8 mouse cellular contexts compared by ENCODE assay signal in genomic region chr6:66896921-66897645, GRCm38 (mm10). TPM values are rescaled to one million over a fixed set of nuclear protein-coding genes. Genes with fewer than 3 reads are reported as not detected.
DNase-seq lines count a peak whose midpoint lies in the region; ATAC-seq lines count a peak whose summit lies in the region.

No protein-coding gene starts in this region.

- no peaks in the 10 kb centered on the region; the same call in 1 of the 2 replicates for H3K27me3 ChIP-seq in hindbrain, embryonic 12.5 days
- H3K27me3 ChIP-seq in limb, embryonic 13.5 days = no peaks in the 10 kb centered on the region
- H3K27me3 ChIP-seq in midbrain, embryonic 12.5 days = peaks cover 12% of the 10 kb centered on the region

- peak; percentile 63 for ATAC-seq in erythroid progenitor cell, adult 5-6 weeks (replicated peaks; ENCODE audit: low FRiP score, poor library complexity, severe bottlenecking)
- no peak for ATAC-seq in hindbrain, embryonic 12.5 days (ENCODE audit: low FRiP score)
- peak; percentile 24; the same call in 1 of the 2 replicates for ATAC-seq in limb, embryonic 13.5 days (ENCODE audit: low FRiP score, low read depth)
- no peak for ATAC-seq in midbrain, embryonic 12.5 days (ENCODE audit: low FRiP score, low read depth)

- H3K4me1 ChIP-seq in hindbrain, embryonic 12.5 days = peaks cover 11% of the 10 kb centered on the region; the same call in 1 of the 2 replicates
- peaks cover 23% of the 10 kb centered on the region for H3K4me1 ChIP-seq in limb, embryonic 13.5 days
- H3K4me1 ChIP-seq in midbrain, embryonic 12.5 days = 0 out of 2 replicates have a peak, but pooled peaks cover 10% of the 10 kb centered on the region

- WGBS in hindbrain, embryonic 12.5 days = 2% methylated on average over 25 of the region's 25 CpGs
- 1% methylated on average over 25 of the region's 25 CpGs for WGBS in limb, embryonic 13.5 days
- 6% methylated on average over 25 of the region's 25 CpGs for WGBS in midbrain, embryonic 12.5 days

- peak; percentile 14 to 34 for DNase-seq in layer of hippocampus, postnatal 14 days (ENCODE audit: low spot score in 2 of 2)
- no peak for DNase-seq in layer of hippocampus, adult 9-10 months (ENCODE audit: low spot score)
- DNase-seq in adrenal gland, adult 18-20 months (ENCODE audit: low spot score in 2 of 2) = peak; percentile 32 to 33
- DNase-seq in thymus, postnatal 0 days (ENCODE audit: low spot score) = peak; percentile 17

- H3K9me3 ChIP-seq in hindbrain, embryonic 12.5 days (replicated peaks) = no peaks in the 10 kb centered on the region
- no peaks in the 10 kb centered on the region for H3K9me3 ChIP-seq in limb, embryonic 13.5 days
- H3K9me3 ChIP-seq in midbrain, embryonic 12.5 days = no peaks in the 10 kb centered on the region

- H3K27ac ChIP-seq in hindbrain, embryonic 12.5 days = no peak overlapping the region
- peak overlapping the region; percentile 33; the same call in 1 of the 2 replicates for H3K27ac ChIP-seq in limb, embryonic 13.5 days
- H3K27ac ChIP-seq in midbrain, embryonic 12.5 days (replicated peaks) = no peak overlapping the region

- H3K4me3 ChIP-seq in hindbrain, embryonic 12.5 days = peak overlapping the region; percentile 74
- H3K4me3 ChIP-seq in limb, embryonic 13.5 days = peak overlapping the region; percentile 85
- H3K4me3 ChIP-seq in midbrain, embryonic 12.5 days = peak overlapping the region; percentile 79

- H3K9ac ChIP-seq in hindbrain, embryonic 12.5 days = peak overlapping the region; percentile 74
- peak overlapping the region; percentile 84 for H3K9ac ChIP-seq in limb, embryonic 13.5 days
- H3K9ac ChIP-seq in midbrain, embryonic 12.5 days (replicated peaks) = peak overlapping the region; percentile 67

- no peaks in the 10 kb centered on the region for H3K36me3 ChIP-seq in hindbrain, embryonic 12.5 days
- H3K36me3 ChIP-seq in limb, embryonic 13.5 days = no peaks in the 10 kb centered on the region
- H3K36me3 ChIP-seq in midbrain, embryonic 12.5 days = no peaks in the 10 kb centered on the region

- peak overlapping the region; percentile 70 for H3K4me2 ChIP-seq in hindbrain, embryonic 12.5 days (replicated peaks)
- H3K4me2 ChIP-seq in limb, embryonic 13.5 days (replicated peaks) = peak overlapping the region; percentile 77
- peak overlapping the region; percentile 89 for H3K4me2 ChIP-seq in midbrain, embryonic 12.5 days (replicated peaks)

RNA-seq across cellular contexts. Expression of gene Gng12, which starts 0.9 kb away (rescaled TPM):
- total RNA-seq in layer of hippocampus, postnatal 14 days (2021) = 100 to 1,000 TPM; 104 to 117 TPM
- total RNA-seq in adrenal gland, adult 18-20 months (2021) = 10 to 100 TPM; 68.9 to 84.2 TPM
- 12.3 and 30.2 TPM in 2 replicates for total RNA-seq in erythroid progenitor cell, adult 5-6 weeks (2015; ENCODE audit: low replicate concordance)
- total RNA-seq in erythroid progenitor cell, adult 5-6 weeks (2017; ENCODE audit: low replicate concordance) = 4.9 and 8.2 TPM in 2 replicates
- polyA plus RNA-seq in hindbrain, embryonic 12.5 days (2016; fragmentation: Nextera tagmentation; extraction: Ambion mirVana) = 44.1 and 48.7 TPM in 2 replicates
- polyA plus RNA-seq in limb, embryonic 13.5 days (2015; fragmentation: Nextera tagmentation; extraction: Ambion mirVana) = 56.6 and 58.5 TPM in 2 replicates
- polyA plus RNA-seq in midbrain, embryonic 12.5 days (2016; fragmentation: Nextera tagmentation; extraction: Ambion mirVana) = 31.7 and 34.7 TPM in 2 replicates
- 34.5 and 39.6 TPM in 2 replicates for polyA plus RNA-seq in thymus, postnatal 0 days (2015; fragmentation: Nextera tagmentation; extraction: Ambion mirVana)

Comparison
In these comparisons a context has a peak if more than half of its experiments do, and no peak if none do; other contexts are left out.
1. ATAC-seq: peak in erythroid progenitor cell, adult 5-6 weeks (single experiment) and limb, embryonic 13.5 days (single experiment); none in hindbrain, embryonic 12.5 days (single experiment) and midbrain, embryonic 12.5 days (single experiment).
2. Peak in every context shown above with its lines, with median percentiles within 50 percentile points of each other: H3K4me2 ChIP-seq, H3K4me3 ChIP-seq and H3K9ac ChIP-seq.